Mouse (Mus musculus): Measurements from ENCODE around the gene Gp5.

GRCm38 (mm10) chr16:30263156-30263555, 47.4 kb downstream of the Gp5 start:
- no peak for TF ChIP-seq CTCF (conservative IDR thresholded peaks at IDR 0.05; ENCODE audit: low read length)
- no peak for TF ChIP-seq NANOG (IDR thresholded peaks at IDR 0.05; ENCODE audit: borderline replicate concordance, low read length)
- TF ChIP-seq POU5F1 (IDR thresholded peaks at IDR 0.05; ENCODE audit: borderline replicate concordance, low read length): no peak

All from E14TG2a.4 (cell line).